Mouse (Mus musculus) regulatory T cell (primary cell): ENCODE measurements around the gene E2f6.

ENCODE experiments used
- in situ Hi-C: fragments of 300-600 bp; cut with MboI, MseI; formaldehyde crosslinking; loops from one replicate; pipeline ENCODE4 v1.15.1; 2025; ENCODE audit warnings: high pct_unique_total_duplicates

E2f6 gene

DNA sequence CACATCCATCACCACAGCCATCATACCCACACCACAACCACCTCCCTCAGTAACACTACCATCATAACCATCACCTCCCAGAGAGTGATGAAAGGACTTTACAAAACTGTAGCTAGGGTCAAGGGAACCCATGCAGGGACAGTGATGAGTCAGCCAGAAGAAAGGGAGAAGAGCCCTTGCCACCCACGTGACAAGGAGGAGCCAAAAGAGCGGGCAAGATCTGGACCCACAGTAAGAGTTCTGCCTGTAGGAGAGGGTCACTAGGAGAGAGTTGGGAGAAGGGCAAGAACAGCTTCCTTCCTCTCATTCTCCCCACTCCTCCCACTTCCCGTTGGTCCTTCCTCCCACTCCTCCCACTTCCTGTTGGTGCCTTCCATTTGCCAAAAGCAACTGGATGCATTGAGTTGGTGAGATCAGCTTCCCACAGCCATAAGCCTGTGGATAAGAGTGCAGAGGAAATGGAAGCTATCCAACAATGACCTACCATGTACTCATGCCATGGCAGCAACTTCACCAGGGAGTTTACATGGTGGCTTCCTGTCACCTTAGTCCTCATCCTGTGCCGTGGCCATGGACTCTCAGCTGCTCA is 36.5 kb downstream of the E2f6 start:
- in situ Hi-C loops = no loop called here

DNA sequence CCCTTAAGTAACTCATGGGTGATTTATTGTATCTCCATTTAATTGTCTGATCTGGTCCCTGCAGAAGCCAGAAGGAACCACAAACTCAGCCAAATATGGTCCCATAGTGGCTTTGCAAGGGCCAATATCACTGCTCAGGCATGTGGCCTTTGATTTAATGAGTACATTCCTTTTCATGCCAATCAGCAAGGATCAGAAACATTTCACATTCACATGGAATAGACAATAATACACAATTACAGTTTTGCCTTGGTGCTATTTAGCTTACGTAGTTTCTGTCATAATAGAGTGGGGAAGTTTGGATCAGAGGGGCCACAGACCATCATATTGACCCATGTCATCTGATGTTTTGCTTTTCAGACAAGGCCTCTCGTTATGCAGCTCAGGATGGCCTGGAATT is 37.7 kb downstream of the E2f6 start:
- in situ Hi-C loops = no loop called here

DNA sequence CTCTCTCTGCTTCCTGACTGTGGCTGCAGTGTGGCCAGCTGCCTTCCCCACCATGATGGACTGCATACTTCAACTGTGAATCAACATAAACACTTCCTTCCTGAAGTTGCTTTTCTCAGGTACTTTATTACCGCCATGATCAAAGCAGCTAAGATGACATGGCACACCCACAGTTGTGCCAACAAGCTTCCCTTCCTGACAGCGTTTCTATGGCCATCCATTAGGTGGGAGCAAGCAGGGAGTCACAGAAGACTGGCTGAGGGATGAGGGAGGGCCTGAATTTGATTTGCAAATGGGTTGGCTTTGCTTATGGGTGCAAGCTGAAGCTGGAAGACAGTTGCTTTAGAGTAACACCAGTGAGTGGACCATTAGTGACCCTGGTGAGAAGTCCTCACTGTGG is 39.1 kb downstream of the E2f6 start:
- in situ Hi-C loops = no loop called here

DNA sequence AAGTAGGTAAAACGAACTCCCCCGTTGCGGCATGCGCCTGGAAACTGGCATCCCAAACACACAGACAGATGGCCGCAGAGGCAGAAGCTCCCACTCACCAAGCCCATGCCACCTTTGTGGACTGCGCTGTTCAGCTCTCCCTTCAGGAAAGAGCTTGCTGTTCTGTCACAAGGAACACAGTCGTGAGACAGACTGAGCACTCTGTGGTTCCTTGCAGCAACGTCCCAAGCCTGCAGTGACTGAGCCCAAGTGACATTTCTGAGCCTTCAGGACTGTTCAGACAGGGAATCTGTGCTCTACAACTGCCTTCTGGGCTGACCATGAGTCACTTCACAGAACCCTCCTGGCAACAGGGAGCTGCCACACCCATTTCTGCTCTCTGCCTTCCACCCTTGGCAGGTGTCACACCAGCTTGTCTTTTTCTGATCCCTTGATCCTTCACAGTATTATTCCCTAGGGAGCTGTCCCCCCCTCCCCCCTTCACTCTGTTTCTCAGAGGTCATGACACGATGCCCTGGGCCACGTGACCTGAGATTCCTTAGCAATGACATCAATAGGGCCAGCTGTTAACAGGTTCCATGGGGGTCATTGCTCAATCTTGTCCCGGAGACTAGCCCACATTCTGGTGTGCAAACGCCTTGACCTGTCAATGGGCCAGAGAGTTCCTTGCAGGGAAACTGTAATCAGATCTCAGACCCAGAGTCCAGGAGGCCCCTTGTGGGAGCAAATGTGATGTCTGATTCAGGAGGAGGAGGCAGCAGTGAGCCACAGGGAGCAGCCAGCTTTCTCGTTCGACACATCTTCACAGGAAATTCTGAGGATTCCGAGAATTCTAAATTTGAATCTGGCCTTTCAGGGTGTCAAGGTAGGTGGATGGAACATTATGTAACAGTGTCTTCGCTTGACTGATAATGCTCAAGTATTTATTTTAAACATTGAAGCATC is 39.9 kb downstream of the E2f6 start:
- in situ Hi-C loops = no loop called here

DNA sequence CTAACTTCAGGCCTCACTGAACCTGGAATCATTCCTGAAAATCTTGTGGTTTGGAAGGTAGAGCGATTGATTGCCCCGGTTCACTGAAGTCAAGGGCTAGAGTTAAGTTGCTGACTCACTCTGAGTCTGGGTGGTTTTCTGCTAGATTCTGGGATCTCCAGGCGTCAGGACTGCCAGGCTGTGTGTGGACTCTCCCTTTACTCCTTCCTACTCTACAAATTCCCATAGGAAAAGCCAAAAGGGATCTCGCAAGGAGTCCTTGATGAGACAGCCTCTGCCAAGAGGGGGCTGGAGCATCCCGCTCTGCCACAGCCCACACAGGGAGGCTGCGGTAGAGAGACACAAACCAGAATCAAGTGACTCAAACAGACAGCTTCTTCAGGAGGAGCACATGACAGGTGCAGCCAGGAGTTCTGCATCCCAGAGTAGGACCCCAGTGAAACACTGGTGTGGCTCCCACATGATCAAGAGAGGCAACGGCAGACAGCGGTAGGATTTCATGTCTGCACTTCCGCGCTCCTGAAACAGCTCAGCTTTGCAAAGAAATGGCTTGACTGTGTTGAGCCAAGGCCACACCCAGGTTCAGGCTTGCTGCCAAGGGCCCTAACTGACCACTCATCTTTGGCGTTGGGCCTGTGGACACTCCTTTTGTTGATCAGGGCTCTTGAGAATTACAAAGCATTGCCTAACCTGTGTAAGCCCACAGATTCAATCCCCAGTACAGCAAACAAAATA is 42.8 kb downstream of the E2f6 start:
- in situ Hi-C loops = no loop called here

DNA sequence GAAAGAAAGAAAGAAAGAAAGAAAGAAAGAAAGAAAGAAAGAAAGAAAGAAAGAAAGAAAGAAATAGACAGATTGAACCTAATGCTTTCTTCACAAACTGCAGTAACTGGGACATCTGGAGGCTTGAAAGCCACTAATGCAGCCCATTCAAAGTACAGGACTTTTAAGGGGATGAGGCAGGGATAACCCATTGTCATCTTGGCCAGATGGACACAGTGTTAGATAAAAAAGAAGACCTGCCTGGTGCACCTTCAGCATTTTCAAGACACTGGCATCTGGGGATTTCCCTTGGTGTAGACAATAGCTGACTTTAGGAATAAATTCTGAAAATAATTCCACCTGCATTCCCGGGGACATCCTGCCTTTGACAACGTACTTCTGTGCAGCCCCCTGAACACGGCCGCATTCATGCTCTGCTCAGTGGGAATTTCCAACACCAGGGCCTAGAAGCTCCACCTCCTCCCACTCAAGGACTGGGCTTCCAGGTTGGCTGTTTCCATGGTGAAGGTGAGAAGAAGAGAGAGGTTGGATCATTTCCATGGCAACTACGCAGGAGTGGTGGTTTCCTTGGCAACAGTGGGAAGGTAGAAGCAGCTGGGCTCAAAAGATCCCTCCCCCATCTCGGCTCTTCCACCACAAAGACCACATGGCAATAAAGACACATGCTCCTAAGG is 45.0 kb downstream of the E2f6 start:
- in situ Hi-C loops = no loop called here

DNA sequence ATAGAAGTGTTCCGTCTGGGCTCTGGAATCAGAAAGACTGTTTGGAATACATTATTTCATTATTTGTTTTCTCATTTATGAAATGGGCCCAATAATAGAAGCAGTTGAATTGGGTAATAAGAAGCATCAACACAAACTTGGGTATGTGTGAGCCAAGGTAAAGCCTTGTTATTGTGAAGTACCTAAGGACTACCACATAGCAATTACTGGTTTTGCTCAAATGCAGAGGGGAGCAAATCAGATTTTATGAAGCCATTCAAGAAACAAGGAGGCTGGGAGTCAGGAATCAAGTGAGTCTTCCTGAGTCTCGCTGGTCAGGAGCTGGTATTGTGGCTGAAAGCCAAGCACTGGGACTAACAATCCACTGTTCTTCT is 45.5 kb downstream of the E2f6 start:
- in situ Hi-C loops = no loop called here

DNA sequence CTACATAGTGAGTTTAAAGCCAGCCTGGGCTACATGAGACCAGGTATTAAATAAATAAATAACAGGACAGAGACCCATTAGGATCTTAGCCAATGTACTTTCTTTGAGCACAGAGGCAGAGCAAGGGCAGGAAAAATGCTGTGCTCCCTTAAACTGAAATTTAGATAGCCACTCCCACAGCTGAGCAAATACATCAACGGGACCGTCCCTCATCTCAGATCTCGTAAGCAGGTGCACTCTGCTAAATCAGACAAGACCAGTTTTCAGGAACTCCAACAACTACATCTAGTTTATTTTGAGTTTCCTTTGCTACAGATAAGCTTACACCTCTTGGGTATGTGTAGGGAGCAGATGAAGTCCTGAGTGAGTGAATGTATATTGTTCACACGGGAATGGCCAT is 47.3 kb downstream of the E2f6 start:
- in situ Hi-C loops = no loop called here

DNA sequence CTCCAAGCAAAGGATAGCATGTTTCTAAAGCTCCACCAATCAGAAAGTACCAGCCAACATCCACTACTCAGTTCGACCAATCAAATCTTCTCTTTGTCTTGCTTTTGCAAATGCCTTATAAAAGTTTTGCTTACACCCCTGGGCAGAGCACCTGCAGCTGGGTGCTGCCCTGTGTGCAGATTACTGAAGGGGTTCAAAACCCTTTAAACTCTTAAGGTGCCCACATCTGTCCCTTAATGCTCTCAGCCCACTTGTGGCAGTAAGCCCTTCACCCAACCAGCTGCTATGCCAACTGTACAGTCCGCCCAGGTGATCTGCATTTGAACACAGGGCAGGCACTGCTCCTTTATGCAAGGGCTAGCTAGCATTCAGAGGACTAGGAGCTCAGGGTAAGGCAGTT is 49.0 kb downstream of the E2f6 start:
- in situ Hi-C loops = no loop called here

DNA sequence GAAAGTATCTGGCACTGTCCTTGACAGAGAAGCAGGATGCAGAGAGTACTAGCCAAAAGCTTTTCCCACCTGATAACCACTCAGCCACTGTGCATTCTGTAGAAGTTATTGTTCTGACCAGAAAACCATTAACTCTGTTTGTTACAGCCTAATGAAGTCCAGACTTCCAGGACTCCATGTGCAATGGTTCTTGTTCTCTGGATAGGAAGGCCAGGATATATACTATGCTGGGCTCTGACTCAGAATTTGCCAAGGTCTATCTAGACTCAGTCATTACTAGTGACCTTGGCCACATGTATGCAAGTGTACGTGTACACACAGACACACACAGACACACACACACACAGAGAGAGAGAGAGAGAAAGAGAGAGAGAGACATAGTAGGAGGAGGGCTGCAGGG is 49.8 kb downstream of the E2f6 start:
- in situ Hi-C loops = no loop called here

DNA sequence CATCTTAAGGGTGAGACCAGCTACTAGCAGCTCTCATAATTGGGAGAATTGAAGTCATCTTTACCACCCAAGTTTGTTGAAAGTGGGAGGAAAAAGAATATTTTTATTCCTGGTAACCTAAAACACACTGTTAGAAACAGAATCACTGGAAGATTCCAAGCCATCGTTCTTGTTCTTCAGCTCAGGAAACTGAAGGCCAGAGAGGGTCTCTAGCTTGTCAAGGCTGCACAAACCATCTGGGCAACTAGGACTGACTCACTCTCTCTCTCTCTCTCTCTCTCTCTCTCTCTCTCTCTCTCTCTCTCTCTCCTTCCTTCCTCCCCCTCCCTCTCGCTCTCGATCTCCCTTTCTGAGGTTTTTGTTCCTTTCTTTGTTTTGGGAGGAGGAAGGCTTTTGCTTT is 50.2 kb downstream of the E2f6 start:
- in situ Hi-C loops = no loop called here

DNA sequence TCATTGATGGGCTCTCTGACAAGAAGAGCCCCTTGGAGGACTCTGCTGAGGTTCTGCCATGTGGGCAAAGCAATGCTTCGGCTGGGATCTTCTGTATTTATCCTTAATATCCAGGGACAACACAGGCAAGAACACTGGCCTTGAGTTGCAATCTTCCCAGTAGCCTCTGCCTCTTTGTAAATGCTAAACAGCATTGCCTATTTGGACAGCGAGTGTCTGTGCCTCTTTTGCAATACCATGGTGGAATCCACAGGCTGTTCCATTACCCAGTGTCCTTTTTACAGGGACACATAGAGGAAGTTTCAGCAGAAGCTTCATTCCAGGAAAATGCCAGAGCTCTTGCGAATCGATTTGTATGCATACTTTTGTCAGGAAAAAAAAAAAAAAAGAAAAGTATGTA is 53.7 kb downstream of the E2f6 start:
- in situ Hi-C loops = no loop called here

DNA sequence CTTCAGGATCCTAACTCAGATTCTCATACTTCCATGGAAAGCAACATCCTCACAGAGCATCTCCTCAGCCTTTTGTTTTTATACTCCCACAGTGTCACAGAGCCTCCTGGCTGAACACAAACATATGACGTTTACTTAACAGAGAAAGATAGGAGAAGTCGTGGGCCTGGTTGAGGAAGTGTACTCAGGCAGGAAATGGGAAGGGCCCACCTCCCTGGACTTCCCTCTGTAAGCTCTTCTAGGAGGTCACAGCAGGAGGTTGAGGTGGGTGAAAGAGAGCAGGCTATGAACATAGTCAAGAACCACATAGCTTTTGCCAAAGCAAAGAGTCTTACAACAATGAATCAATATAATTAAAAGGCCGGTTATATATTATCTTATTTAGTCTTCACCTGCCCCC is 55.1 kb downstream of the E2f6 start:
- in situ Hi-C loops = no loop called here

DNA sequence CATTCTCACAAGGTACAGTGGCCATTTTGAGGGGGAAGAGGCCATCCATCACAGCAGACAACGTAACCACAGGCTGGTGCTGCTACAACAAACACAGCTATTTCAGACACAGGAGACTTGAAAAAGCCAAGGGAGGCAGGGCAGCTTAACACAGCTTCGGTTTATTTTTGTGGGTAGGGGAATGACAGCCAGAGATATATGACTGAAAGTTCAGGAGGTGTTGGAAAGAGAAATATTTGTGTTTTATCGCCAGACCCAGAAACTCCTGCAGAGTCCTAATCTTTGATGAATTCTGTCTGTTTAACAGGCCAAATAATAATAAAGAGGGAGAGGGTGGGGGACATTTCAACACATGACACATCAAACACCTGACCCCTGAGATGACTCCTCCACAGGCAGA is 55.7 kb downstream of the E2f6 start:
- in situ Hi-C loops = no loop called here

DNA sequence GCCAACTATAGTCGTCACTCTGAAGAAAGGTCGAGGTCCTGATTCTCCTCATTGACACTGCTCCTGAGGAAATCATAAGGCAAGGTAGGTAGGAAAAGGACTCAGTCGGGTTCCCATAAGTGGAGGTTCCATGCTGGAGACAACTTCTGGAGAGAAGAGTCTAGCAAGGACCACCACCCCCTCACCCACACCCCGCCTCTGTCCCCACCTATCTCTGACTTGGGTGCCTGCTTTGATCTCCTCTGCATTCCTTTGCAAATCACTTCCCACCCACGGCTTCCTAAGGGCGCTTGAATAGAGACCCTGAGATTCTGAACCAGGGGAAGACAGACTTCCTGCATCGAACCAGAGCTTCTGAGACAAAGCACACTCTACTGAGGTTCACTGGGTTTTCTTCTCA is 56.5 kb downstream of the E2f6 start:
- in situ Hi-C loops = no loop called here

DNA sequence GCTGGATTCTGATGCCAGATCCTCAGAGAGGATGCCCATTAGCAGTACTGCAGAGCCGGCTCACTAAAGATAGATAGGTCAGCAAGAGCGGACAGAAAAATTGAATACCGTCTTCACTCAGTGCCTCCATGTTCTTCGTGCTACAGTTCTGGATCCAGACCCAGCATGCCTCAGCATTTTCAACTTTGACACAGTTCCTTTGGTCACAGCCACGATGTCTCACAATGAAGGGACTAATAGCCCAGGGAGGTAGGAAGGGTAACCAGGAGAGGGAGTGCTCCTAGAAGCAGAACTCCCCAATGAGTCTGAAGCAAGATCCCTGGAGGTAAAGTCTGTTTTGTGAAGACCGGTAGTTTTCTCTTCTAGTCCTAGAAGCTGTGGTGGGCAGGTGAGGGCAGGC is 57.9 kb downstream of the E2f6 start:
- in situ Hi-C loops = no loop called here

DNA sequence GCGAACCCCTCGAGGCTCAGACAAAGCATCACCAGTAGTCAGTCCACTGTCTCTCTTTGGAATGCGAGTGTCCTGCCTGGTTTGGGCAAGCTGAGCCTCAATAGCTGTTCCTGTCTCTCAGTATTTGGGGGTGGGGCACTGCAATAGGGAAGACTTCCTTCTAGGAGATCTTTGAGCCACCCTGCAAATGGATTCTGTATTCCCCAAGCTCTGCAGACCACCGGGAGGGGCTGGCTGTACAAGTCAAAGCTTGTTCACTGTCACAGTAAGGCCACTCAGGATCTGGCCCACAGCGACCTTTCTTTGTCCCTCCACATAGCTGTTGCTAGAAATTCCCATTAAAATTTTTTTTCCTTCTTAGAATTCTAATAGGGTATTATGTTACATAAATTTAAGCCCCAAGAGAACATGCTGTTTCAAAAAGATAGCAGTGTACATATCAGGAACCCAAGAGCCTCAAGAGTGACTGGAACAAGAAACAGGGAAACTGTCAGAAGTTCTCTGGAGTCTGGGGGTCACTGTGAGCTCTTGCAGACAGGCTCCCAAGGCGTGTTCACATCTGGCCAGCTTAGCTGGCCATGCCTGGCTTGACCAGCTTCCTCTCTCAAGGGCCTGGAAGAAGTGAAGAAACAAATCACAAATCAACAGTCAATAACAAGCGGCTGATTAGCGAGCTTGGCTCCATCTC is 58.5 kb downstream of the E2f6 start:
- in situ Hi-C loops = no loop called here

DNA sequence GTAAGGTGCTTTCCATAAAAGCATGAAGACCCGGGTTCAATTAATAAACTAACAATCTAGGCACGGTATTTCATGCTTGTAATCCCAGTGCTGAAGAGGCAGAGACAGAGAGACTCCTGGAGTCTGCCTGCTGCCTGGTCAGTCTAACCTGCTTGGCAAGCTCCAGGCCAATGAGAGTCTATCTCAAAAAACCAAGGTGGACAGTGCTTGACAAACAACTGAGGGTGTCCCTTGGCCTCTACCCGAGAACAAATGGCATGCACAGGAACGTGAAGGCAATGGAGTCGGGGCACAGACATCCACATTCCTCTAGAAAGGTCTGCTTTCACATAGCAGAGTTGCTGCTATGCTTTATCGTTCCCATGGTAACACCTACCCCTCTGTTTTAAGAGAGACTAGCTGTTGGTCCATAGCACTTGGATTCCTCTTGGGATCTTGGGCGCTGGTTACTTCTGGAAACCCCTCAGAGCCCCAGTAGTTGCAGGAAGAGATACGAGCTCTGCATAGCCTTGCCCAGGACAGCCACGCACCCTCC is 59.2 kb downstream of the E2f6 start:
- in situ Hi-C loops = no loop called here

DNA sequence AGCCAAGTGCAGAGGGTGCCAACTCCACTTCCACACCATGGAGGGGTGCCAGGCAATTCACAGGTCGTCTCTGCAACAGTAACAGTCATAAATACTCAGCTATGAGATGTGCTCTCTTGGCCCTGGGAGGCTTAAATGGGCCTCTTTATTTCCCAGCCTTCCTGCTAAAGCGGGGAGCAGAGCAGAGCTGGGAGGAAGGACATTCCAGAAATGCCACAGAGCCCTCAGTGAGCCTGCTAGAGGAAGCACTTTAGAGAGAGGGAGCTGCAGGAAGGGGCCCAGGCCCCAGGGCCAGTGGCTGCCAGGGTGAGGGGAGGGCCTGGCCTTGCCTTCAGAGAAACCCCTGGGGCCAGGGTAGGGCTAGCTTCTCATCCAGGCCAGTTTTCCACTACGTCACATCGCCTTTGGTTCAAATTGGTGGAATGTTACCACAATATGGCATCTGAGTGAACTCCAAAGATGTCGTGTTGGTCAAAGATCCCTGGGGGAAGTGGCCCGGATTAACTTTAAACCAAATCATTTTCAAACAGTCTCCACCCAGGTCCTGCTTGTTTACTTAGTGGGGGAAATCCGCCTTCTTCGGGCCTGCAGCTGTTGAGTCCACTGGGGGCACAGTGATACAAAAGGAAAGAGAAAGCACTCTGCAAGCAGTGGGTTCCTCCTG is 59.8 kb downstream of the E2f6 start:
- in situ Hi-C loops = no loop called here

DNA sequence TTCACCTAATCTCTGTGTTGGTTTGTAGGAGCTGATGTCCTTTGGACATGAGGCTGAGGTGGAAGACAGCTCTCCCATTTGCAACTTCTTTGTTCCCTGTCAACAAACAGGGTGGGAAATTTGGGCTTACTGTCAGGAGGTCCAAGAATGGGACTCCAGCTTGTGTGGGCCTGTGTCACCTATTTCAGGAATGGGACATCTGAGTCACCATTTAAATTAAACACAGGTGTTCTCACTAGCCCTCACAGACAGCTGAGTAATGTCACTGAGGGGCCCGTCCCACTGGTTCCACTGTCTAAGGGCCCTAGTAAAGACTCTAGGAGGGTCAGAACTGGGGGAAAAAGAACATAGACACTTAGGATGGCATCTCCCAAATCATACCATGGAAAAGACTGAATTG is 61.2 kb downstream of the E2f6 start:
- in situ Hi-C loops = no loop called here

DNA sequence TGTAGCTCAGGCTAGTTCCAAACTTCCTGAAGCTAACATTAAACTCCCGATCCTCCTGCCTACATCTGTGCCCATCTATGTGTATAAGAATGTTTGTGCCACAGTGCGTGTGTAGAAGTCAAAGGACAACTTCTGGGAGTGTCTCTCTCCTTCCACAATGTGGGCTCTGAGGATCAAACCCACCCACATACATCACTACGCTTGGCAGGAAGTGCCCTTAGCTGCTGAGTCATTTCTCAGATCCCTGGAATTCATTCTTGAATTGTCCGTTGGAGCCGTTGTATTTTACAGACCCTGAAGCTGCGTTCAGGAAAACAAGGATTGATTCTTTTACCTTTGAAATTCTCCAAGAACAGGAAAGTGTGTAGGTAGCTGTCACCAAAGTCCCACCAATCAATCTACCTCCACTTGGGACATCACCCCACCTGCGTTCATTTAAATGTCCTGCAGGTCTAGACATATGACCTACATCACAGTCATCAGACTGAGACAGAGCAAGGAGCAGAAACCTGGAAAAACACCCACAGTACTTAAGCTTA is 62.2 kb downstream of the E2f6 start:
- in situ Hi-C loops = no loop called here
